Mouse (Mus musculus): ENCODE results near the gene Efemp2. TPM values are rescaled to one million over a fixed set of nuclear protein-coding genes. Genes with fewer than 3 reads are reported as not detected.
"Not testable (repeated sequence)": the region's sequence is repeated elsewhere in the genome, so short reads cannot be mapped to it uniquely, and the experiment has no call there.

Efemp2 gene
- polyA plus RNA-seq, 2 experiments from 2014 or later = 1.5 to 1.9 TPM

- ATAC-seq = no peak
These were observed 4.0 kb downstream of the Efemp2 start for GRCm38 (mm10) chr19:5477668-5478300.

GRCm38 (mm10) chr19:5480016-5480415, 6.3 kb downstream of the Efemp2 start:
- ATAC-seq = no peak

GRCm38 (mm10) chr19:5481398-5481797, 7.6 kb downstream of the Efemp2 start:
- no peak for ATAC-seq

- ATAC-seq = no peak
These were observed 9.9 kb downstream of the Efemp2 start for GRCm38 (mm10) chr19:5483386-5484359.

GRCm38 (mm10) chr19:5484496-5484895, 10.7 kb downstream of the Efemp2 start:
- ATAC-seq = no peak

GRCm38 (mm10) chr19:5485371-5485770, 11.6 kb downstream of the Efemp2 start:
- ATAC-seq = no peak

GRCm38 (mm10) chr19:5485821-5486220, 12.1 kb downstream of the Efemp2 start:
- ATAC-seq = no peak

- no peak for ATAC-seq
These were observed 12.5 kb downstream of the Efemp2 start for GRCm38 (mm10) chr19:5486286-5486685.

GRCm38 (mm10) chr19:5486771-5487170, 13.0 kb downstream of the Efemp2 start:
- no peak for ATAC-seq

GRCm38 (mm10) chr19:5487768-5488550, 14.2 kb downstream of the Efemp2 start, which contains the start of gene Mus81:
TSS of gene Mus81 (minus strand) at chr19:5488402.
- ATAC-seq = peak; percentile 34

- ATAC-seq = peak; percentile 65
These were observed 15.3 kb downstream of the Efemp2 start for GRCm38 (mm10) chr19:5488878-5489571.

GRCm38 (mm10) chr19:5489721-5490120, 16.0 kb downstream of the Efemp2 start:
- ATAC-seq = not testable (repeated sequence)

- peak; percentile 41 for ATAC-seq
These were observed 16.7 kb downstream of the Efemp2 start, which contains the start of gene Cfl1 for GRCm38 (mm10) chr19:5490313-5490897. TSS of gene Cfl1 (plus strand) at chr19:5490455.

GRCm38 (mm10) chr19:5490898-5491708, 17.3 kb downstream of the Efemp2 start:
- peak; percentile 38 for ATAC-seq

- ATAC-seq = no peak
These were observed 18.9 kb downstream of the Efemp2 start for GRCm38 (mm10) chr19:5492641-5493040.

GRCm38 (mm10) chr19:5493301-5493721, 19.6 kb downstream of the Efemp2 start:
- not testable (repeated sequence) for ATAC-seq

- ATAC-seq = no peak
These were observed 20.6 kb downstream of the Efemp2 start for GRCm38 (mm10) chr19:5494314-5494713.

GRCm38 (mm10) chr19:5495353-5496051, 21.7 kb downstream of the Efemp2 start:
- ATAC-seq = no peak

GRCm38 (mm10) chr19:5496052-5496370, 22.3 kb downstream of the Efemp2 start:
- no peak for ATAC-seq

GRCm38 (mm10) chr19:5500330-5500875, 26.6 kb downstream of the Efemp2 start:
- no peak for ATAC-seq

All from activated CD4-positive, CD25-positive, alpha-beta regulatory T cell, adult 4 months (primary cell).